Mouse (Mus musculus) stomach, embryonic 14.5 days (tissue): ENCODE measurements around the gene Sh3gl2. TPM values are rescaled to one million over a fixed set of nuclear protein-coding genes. Genes with fewer than 3 reads are reported as not detected.

ENCODE experiments used
- ATAC-seq: fragments of 200-750 bp; cut with Nextera tagmentation; 2 replicates; pipeline ENCODE4 v1.8.0; 2017; ENCODE audit warnings: low read depth, moderate TSS enrichment; ENCODE audit not compliant: insufficient number of reproducible peaks, insufficient read depth, low FRiP score
- H3K27ac ChIP-seq: fragments of 300-500 bp; sonication (generic); 2 replicates; pipeline ENCODE4 v1.5.1; 2014; ENCODE audit warnings: mild to moderate bottlenecking, low read length, moderate library complexity, mixed read lengths
- H3K27me3 ChIP-seq: fragments of 300-500 bp; sonication (generic); 2 replicates; pipeline ENCODE4 v1.6.1; 2014; ENCODE audit warnings: low read length, control low read depth, mixed read lengths; ENCODE audit not compliant: control insufficient read depth, insufficient read depth
- H3K36me3 ChIP-seq: fragments of 300-500 bp; sonication (generic); 2 replicates; pipeline ENCODE4 v1.6.1; 2014; ENCODE audit warnings: mild to moderate bottlenecking, control low read depth, low read length, moderate library complexity, mixed read lengths; ENCODE audit not compliant: control insufficient read depth, insufficient read depth
- H3K4me1 ChIP-seq: fragments of 300-500 bp; sonication (generic); 2 replicates; pipeline ENCODE4 v1.6.1; 2014; ENCODE audit warnings: low read length, control low read depth, mixed read lengths; ENCODE audit not compliant: control insufficient read depth, insufficient read depth
- H3K4me2 ChIP-seq: fragments of 300-500 bp; sonication (generic); replicated peaks from 2 replicates; pipeline ENCODE4 v1.6.1; 2014; ENCODE audit warnings: low read depth, low read length, control low read depth
- H3K4me3 ChIP-seq: fragments of 300-500 bp; sonication (generic); 2 replicates; pipeline ENCODE4 v1.5.1; 2014; ENCODE audit warnings: low read depth, low read length, control low read depth
- H3K9ac ChIP-seq: fragments of 300-500 bp; sonication (generic); replicated peaks from 2 replicates; pipeline ENCODE4 v1.6.1; 2014; ENCODE audit warnings: low read depth, mild to moderate bottlenecking, control low read depth, low read length, moderate library complexity, mixed read lengths
- H3K9me3 ChIP-seq: fragments of 300-500 bp; sonication (generic); 2 replicates; pipeline ENCODE4 v1.6.1; 2016; ENCODE audit warnings: low read depth, low read length, control low read depth; ENCODE audit not compliant: control insufficient read depth
- WGBS: fragments of 180-500 bp; shearing (Covaris S2); extraction: QIAGEN DNeasy Blood & Tissue Kit; methylation state at CpG from one replicate; pipeline ENCODE4 v1.1.7; 2014; 5-methylcytosine and 5-hydroxymethylcytosine counted together
- polyA plus RNA-seq: library from polyadenylated mRNA; unstranded; fragments of >200 nt; fragmentation: Nextera tagmentation; extraction: Ambion mirVana; gene quantifications from 2 replicates; pipeline ENCODE4 v1.2.1, GENCODE M21; 2014

Gene Sh3gl2
- polyA plus RNA-seq, 1 experiment from 2014 or later, result 11.2 TPM

GRCm38 (mm10) chr4:85196201-85196600, 8.7 kb upstream of the Sh3gl2 start:
- Histone ChIP-seq H3K27me3 (no peaks in the 10 kb centered on the region), H3K36me3 (no peaks in the 10 kb centered on the region), H3K4me3 (no peak overlapping the region), H3K4me2 (no peak overlapping the region), H3K27ac (no peak overlapping the region), H3K9me3 (no peaks in the 10 kb centered on the region), H3K9ac (no peak overlapping the region), H3K4me1 (no peaks in the 10 kb centered on the region)
- WGBS, result 42% methylated on average over 4 of the region's 4 CpGs
- ATAC-seq, result no peak

DNA sequence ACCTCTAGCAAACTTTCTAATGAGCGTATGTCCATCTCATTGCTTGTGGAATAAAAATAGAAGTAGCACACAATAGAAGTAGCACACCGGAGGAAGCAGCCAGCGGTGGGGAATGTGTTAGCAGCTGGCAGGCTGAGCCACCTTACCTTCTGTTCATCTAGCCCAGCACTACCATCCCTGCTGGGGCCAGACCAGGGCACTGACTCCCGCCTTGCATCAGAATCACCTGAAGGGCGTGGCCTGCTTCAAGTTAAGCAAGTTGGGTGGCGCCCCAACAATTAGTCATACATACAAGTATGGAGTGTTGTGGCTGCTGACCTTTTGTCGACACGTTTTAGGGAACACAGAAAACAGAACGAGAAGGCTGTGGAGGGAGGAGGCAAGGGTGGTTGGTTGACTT, 6.5 kb upstream of the Sh3gl2 start:
- Histone ChIP-seq H3K9ac (no peak overlapping the region), H3K4me3 (no peak overlapping the region), H3K9me3 (no peaks in the 10 kb centered on the region), H3K36me3 (no peaks in the 10 kb centered on the region), H3K4me2 (no peak overlapping the region), H3K4me1 (no peaks in the 10 kb centered on the region), H3K27ac (no peak overlapping the region), H3K27me3 (peaks cover 4% of the 10 kb centered on the region; the same call in 1 of the 2 replicates)
- 76% methylated on average over 9 of the region's 9 CpGs for WGBS
- no peak for ATAC-seq

GRCm38 (mm10) chr4:85202582-85202981, 2.3 kb upstream of the Sh3gl2 start:
- Histone ChIP-seq H3K36me3 (no peaks in the 10 kb centered on the region), H3K9me3 (no peaks in the 10 kb centered on the region), H3K4me1 (0 out of 2 replicates have a peak, but pooled peaks cover 2% of the 10 kb centered on the region), H3K4me2 (no peak overlapping the region), H3K27me3 (peaks cover 10% of the 10 kb centered on the region; the same call in 1 of the 2 replicates), H3K27ac (no peak overlapping the region), H3K4me3 (no peak overlapping the region), H3K9ac (no peak overlapping the region)
- no peak for ATAC-seq
- 77% methylated on average over 7 of the region's 7 CpGs for WGBS

GRCm38 (mm10) chr4:85205636-85206211, 798 bp downstream of the Sh3gl2 start:
- Histone ChIP-seq H3K4me1 (0 out of 2 replicates have a peak, but pooled peaks cover 2% of the 10 kb centered on the region), H3K4me2 (peak overlapping the region; percentile 97), H3K36me3 (no peaks in the 10 kb centered on the region), H3K9ac (peak overlapping the region; percentile 34), H3K27me3 (peaks cover 10% of the 10 kb centered on the region; the same call in 1 of the 2 replicates), H3K9me3 (no peaks in the 10 kb centered on the region), H3K27ac (no peak overlapping the region), H3K4me3 (peak overlapping the region; percentile 74)
- peak; percentile 47 for ATAC-seq
- WGBS, result 1% methylated on average over 43 of the region's 43 CpGs

DNA sequence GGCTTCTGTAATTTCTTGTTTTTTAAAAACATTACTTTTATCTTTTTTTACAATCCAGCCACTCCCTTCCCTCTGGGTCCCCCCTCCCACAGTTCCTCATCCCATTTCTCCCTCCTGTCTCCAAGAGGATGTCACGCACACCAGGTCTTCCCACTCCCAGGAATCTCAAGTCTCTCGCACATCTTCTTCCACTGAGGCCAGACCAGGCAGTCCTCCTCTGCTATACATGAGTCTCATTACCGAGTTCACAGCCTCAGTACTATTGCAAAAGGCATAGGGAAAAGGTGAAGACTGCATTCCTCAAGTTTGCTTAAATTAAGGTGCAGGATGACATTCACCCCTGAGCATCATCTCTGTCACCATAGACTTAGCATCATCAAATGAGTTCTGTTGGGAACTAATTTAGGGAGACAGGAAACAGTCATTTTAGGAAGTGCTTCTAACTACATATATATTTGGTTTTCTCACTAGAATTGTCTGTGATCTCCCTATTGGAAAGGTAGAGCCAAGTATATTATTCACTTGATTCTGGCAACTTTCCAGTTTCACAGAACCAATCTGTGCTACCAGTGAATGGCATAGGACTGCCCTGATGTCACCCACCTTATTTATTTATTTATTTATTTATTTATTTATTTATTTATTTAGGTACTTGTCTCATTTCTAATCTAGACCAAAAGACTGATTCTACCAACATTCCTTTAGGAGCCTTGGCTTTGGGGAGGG, 1.9 kb downstream of the Sh3gl2 start:
- Histone ChIP-seq H3K4me2 (no peak overlapping the region), H3K9me3 (no peaks in the 10 kb centered on the region), H3K27ac (no peak overlapping the region), H3K9ac (no peak overlapping the region), H3K36me3 (no peaks in the 10 kb centered on the region), H3K27me3 (peaks cover 10% of the 10 kb centered on the region; the same call in 1 of the 2 replicates), H3K4me3 (no peak overlapping the region), H3K4me1 (0 out of 2 replicates have a peak, but pooled peaks cover 2% of the 10 kb centered on the region)
- 69% methylated on average over 3 of the region's 3 CpGs for WGBS
- no peak for ATAC-seq

- H3K4me1 ChIP-seq, result 0 out of 2 replicates have a peak, but pooled peaks cover 2% of the 10 kb centered on the region
- no peak overlapping the region for H3K9ac ChIP-seq
- H3K9me3 ChIP-seq, result no peaks in the 10 kb centered on the region
- no peaks in the 10 kb centered on the region for H3K36me3 ChIP-seq
- WGBS, result 92% methylated on average over 9 of the region's 9 CpGs
- peaks cover 10% of the 10 kb centered on the region; the same call in 1 of the 2 replicates for H3K27me3 ChIP-seq
- no peak overlapping the region for H3K4me3 ChIP-seq
- no peak for ATAC-seq
- no peak overlapping the region for H3K27ac ChIP-seq
- no peak overlapping the region for H3K4me2 ChIP-seq
These were observed 2.6 kb downstream of the Sh3gl2 start for GRCm38 (mm10) chr4:85207515-85207914.

GRCm38 (mm10) chr4:85208531-85208930, 3.6 kb downstream of the Sh3gl2 start:
- Histone ChIP-seq H3K9ac (no peak overlapping the region), H3K9me3 (no peaks in the 10 kb centered on the region), H3K4me2 (no peak overlapping the region), H3K27me3 (0 out of 2 replicates have a peak, but pooled peaks cover 5% of the 10 kb centered on the region), H3K4me3 (no peak overlapping the region), H3K27ac (no peak overlapping the region), H3K36me3 (no peaks in the 10 kb centered on the region), H3K4me1 (0 out of 2 replicates have a peak, but pooled peaks cover 2% of the 10 kb centered on the region)
- 84% methylated on average over 1 of the region's 1 CpGs for WGBS
- ATAC-seq, result no peak

DNA sequence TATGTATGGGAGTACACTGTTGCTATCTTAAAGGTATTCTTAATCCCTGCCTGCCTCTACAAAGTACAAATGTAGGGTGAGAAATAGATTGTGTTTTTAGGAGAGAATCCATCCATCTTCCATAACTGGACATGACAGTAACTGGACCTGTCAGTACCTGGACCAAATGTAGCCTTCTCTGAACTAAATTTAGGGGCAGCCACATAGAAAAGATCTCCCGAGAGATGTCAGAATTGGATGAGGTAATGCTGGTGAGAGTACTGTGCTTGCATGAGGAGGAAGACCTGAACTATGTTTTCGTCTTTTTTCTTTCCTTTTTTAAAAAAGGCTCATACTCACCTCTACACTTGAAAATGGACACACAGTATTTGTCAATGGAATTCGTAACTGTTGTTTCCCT, 6.0 kb downstream of the Sh3gl2 start:
- Histone ChIP-seq H3K36me3 (no peaks in the 10 kb centered on the region), H3K9me3 (no peaks in the 10 kb centered on the region), H3K27ac (no peak overlapping the region), H3K9ac (no peak overlapping the region), H3K27me3 (no peaks in the 10 kb centered on the region), H3K4me2 (no peak overlapping the region), H3K4me1 (no peaks in the 10 kb centered on the region), H3K4me3 (no peak overlapping the region)
- 81% methylated on average over 3 of the region's 3 CpGs for WGBS
- no peak for ATAC-seq
